Mouse (Mus musculus): ENCODE measurements around the gene Sp1. TPM values are rescaled to one million over a fixed set of nuclear protein-coding genes. Genes with fewer than 3 reads are reported as not detected.

Sp1 gene
- polyA plus RNA-seq, 2 experiments = 17.2 to 35.7 TPM

DNA sequence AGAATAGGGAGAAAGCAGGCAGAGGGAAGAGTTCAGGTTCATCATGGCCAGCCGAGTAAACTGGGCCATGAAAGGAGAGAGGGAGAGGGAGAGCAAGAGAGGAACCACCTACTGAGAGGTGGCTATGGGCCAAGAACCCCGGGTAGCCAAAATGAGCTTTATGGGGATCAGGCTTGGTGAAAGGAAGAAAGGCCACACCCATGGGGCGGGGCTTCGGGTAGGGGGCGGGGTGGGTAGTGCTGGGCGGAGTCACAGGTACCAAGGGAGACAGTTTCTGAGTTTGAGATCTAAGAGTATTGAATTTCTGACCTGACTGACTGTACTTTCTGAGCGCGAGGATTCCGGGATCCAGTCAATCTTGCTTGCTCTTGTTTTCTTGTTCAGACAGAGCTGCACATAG is 19.3 kb upstream of the Sp1 start:
- no peaks in the 10 kb centered on the region for H3K9me3 ChIP-seq (ENCODE audit: control insufficient read depth, low read length)
- TF ChIP-seq POLR2A (IDR thresholded peaks at IDR 0.05; ENCODE audit: borderline replicate concordance, extremely low read depth, insufficient read depth, insufficient read length) = no peak
- H3K36me3 ChIP-seq (ENCODE audit: control insufficient read depth, insufficient read depth, low read length) = no peaks in the 10 kb centered on the region
- no peaks in the 10 kb centered on the region for H3K4me1 ChIP-seq (ENCODE audit: control insufficient read depth, insufficient read depth, low read length)
- WGBS = 42% methylated on average over 9 of the region's 9 CpGs
- no peak overlapping the region for H3K4me2 ChIP-seq (replicated peaks; ENCODE audit: low read depth, low read length, severe bottlenecking)
- DNase-seq (ENCODE audit: low spot score) = no peak
- H3K4me3 ChIP-seq (replicated peaks; ENCODE audit: low read length) = no peak overlapping the region
- H3K27ac ChIP-seq (replicated peaks; ENCODE audit: low read depth, low read length) = no peak overlapping the region
- no peak for ATAC-seq (ENCODE audit: low FRiP score, low read depth)
- no peak overlapping the region for H3K9ac ChIP-seq (ENCODE audit: low read depth, low read length, severe bottlenecking)
- H3K27me3 ChIP-seq (ENCODE audit: control insufficient read depth, insufficient read depth, low read length) = no peaks in the 10 kb centered on the region

DNA sequence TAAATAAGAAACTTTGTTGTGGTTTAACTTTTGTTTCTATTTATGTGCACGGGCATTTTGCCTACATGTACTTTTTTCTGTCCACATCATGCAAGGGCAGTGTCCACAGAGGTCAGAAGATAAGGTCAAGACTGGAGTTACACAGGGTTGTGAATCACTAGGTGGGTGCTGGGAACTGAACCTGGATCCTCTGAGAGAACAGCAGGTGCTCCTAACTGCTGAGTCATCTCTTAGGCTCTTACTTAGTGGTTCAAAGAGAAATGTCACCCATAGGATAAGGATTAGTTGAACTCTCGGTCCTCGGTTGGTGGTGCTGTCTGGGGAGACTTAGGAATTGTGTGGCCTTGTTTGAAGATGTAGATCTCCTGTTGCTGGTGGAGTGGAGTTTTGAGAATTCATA is 17.0 kb upstream of the Sp1 start:
- Histone ChIP-seq H3K27me3 (ENCODE audit: control insufficient read depth, insufficient read depth, low read length) (no peaks in the 10 kb centered on the region), H3K36me3 (ENCODE audit: control insufficient read depth, insufficient read depth, low read length) (no peaks in the 10 kb centered on the region), H3K4me2 (replicated peaks; ENCODE audit: low read depth, low read length, severe bottlenecking) (no peak overlapping the region), H3K9me3 (ENCODE audit: control insufficient read depth, low read length) (no peaks in the 10 kb centered on the region), H3K4me1 (ENCODE audit: control insufficient read depth, insufficient read depth, low read length) (no peaks in the 10 kb centered on the region; the same call in 1 of the 2 replicates), H3K4me3 (replicated peaks; ENCODE audit: low read length) (no peak overlapping the region), H3K27ac (replicated peaks; ENCODE audit: low read depth, low read length) (no peak overlapping the region), H3K9ac (ENCODE audit: low read depth, low read length, severe bottlenecking) (no peak overlapping the region)
- no peak for TF ChIP-seq POLR2A (IDR thresholded peaks at IDR 0.05; ENCODE audit: borderline replicate concordance, extremely low read depth, insufficient read depth, insufficient read length)
- ATAC-seq (ENCODE audit: low FRiP score, low read depth) (no peak), DNase-seq (ENCODE audit: low spot score) (no peak)
- WGBS = 94% methylated on average over 3 of the region's 3 CpGs

DNA sequence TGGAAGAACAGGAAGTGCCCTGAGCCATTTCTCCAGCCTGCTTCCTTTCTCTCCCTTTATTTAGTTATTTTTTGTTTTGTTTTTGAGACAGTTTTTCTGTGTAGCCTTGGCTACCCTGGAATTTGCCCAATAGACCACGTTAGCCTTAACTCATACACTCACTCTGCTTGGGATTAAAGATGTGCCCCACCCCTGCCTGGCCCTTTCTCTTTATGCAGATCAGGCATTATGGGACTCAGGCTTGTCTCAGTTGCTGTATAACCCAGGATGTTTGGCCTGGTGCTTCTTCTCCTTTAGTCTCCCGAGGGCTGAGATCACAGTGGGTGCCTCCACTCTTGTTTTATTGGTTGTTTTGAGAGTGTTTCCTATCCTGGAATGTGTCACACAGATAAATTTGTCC is 13.4 kb upstream of the Sp1 start:
- DNase-seq (ENCODE audit: low spot score) = no peak
- no peak overlapping the region for H3K4me2 ChIP-seq (replicated peaks; ENCODE audit: low read depth, low read length, severe bottlenecking)
- WGBS = 51% methylated on average over 2 of the region's 2 CpGs
- H3K9ac ChIP-seq (ENCODE audit: low read depth, low read length, severe bottlenecking) = no peak overlapping the region
- H3K4me3 ChIP-seq (replicated peaks; ENCODE audit: low read length) = no peak overlapping the region
- no peaks in the 10 kb centered on the region for H3K36me3 ChIP-seq (ENCODE audit: control insufficient read depth, insufficient read depth, low read length)
- H3K27ac ChIP-seq (replicated peaks; ENCODE audit: low read depth, low read length) = no peak overlapping the region
- peaks cover 9% of the 10 kb centered on the region for H3K4me1 ChIP-seq (ENCODE audit: control insufficient read depth, insufficient read depth, low read length)
- H3K9me3 ChIP-seq (ENCODE audit: control insufficient read depth, low read length) = no peaks in the 10 kb centered on the region
- H3K27me3 ChIP-seq (ENCODE audit: control insufficient read depth, insufficient read depth, low read length) = no peaks in the 10 kb centered on the region
- TF ChIP-seq POLR2A (IDR thresholded peaks at IDR 0.05; ENCODE audit: borderline replicate concordance, extremely low read depth, insufficient read depth, insufficient read length) = no peak
- ATAC-seq (ENCODE audit: low FRiP score, low read depth) = no peak

DNA sequence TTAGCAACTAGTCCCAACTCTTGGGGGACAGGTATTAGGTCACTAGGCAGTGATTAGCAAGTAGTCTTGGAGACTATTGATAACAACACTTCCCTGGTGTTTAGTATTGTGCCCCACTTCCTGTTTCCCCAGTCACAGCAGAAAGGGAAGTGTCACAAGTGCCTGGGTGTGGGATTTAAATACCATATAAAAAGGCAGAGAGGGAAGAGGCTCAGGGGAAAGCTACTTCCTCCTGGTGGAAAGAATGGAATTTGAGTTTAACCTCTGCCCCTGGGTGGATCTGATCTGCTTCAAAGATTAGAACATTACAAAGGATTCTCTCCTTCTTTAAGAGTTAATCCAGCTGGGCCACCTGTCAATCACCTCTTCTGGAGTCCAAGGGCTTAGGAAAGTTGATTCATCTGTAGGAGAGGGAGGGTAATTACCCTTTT is 12.3 kb upstream of the Sp1 start:
- Histone ChIP-seq H3K27ac (replicated peaks; ENCODE audit: low read depth, low read length) (0 out of 2 replicates have a peak overlapping the region, but pooled peaks have one; percentile 38), H3K9me3 (ENCODE audit: control insufficient read depth, low read length) (no peaks in the 10 kb centered on the region), H3K9ac (ENCODE audit: low read depth, low read length, severe bottlenecking) (no peak overlapping the region), H3K4me2 (replicated peaks; ENCODE audit: low read depth, low read length, severe bottlenecking) (no peak overlapping the region), H3K27me3 (ENCODE audit: control insufficient read depth, insufficient read depth, low read length) (no peaks in the 10 kb centered on the region), H3K4me1 (ENCODE audit: control insufficient read depth, insufficient read depth, low read length) (peaks cover 11% of the 10 kb centered on the region), H3K4me3 (replicated peaks; ENCODE audit: low read length) (no peak overlapping the region), H3K36me3 (ENCODE audit: control insufficient read depth, insufficient read depth, low read length) (no peaks in the 10 kb centered on the region)
- ATAC-seq (ENCODE audit: low FRiP score, low read depth) (no peak), DNase-seq (ENCODE audit: low spot score) (no peak)
- TF ChIP-seq POLR2A (IDR thresholded peaks at IDR 0.05; ENCODE audit: borderline replicate concordance, extremely low read depth, insufficient read depth, insufficient read length) = no peak

DNA sequence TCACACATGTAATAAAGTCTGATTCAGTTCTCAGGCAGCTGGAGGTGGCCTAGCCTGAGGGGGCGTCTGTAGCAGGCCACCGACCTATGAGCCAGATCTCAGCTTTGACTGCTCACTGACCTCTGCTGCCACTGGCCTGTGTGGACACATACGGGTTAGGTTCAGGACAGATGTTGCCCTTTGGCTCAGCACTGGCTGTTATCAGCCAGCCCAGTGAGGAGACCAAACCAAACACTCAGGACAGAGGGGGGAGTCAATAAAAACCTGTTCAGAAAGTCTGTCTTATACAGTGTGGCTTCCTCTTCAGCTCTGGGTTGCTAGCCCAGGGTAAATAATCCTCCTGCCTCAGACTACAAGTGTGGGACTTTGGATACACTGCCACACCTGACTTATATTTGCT is 10.9 kb upstream of the Sp1 start:
- H3K9me3 ChIP-seq (ENCODE audit: control insufficient read depth, low read length) = no peaks in the 10 kb centered on the region
- H3K4me1 ChIP-seq (ENCODE audit: control insufficient read depth, insufficient read depth, low read length) = peaks cover 19% of the 10 kb centered on the region
- no peak overlapping the region for H3K27ac ChIP-seq (replicated peaks; ENCODE audit: low read depth, low read length)
- WGBS = 2% methylated on average over 3 of the region's 3 CpGs
- no peak for ATAC-seq (ENCODE audit: low FRiP score, low read depth)
- no peak overlapping the region for H3K9ac ChIP-seq (ENCODE audit: low read depth, low read length, severe bottlenecking)
- DNase-seq (ENCODE audit: low spot score) = no peak
- H3K4me2 ChIP-seq (replicated peaks; ENCODE audit: low read depth, low read length, severe bottlenecking) = no peak overlapping the region
- no peak for TF ChIP-seq POLR2A (IDR thresholded peaks at IDR 0.05; ENCODE audit: borderline replicate concordance, extremely low read depth, insufficient read depth, insufficient read length)
- no peak overlapping the region for H3K4me3 ChIP-seq (replicated peaks; ENCODE audit: low read length)
- no peaks in the 10 kb centered on the region for H3K36me3 ChIP-seq (ENCODE audit: control insufficient read depth, insufficient read depth, low read length)
- H3K27me3 ChIP-seq (ENCODE audit: control insufficient read depth, insufficient read depth, low read length) = no peaks in the 10 kb centered on the region

DNA sequence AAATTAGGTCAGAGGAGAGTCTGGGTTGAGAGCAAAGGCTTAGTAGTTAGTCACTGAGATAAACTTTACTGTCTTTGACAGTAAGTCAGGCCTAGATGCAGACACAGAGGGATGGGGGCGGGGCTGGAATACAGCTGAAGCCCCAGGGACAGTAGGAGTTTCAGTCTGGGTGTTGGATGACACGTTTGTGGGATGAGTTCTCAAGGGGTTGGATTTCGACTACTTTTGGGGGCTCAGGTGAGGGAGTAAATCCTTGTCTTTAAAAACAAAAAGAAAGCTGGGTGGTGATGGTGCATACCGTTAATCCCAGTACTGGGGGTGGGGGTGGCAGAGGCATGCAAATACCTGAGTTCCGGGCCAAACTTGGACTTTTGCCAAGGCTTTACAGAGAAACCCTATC is 7.3 kb upstream of the Sp1 start:
- Histone ChIP-seq H3K4me1 (ENCODE audit: control insufficient read depth, insufficient read depth, low read length) (peaks cover 19% of the 10 kb centered on the region), H3K27ac (replicated peaks; ENCODE audit: low read depth, low read length) (peak overlapping the region; percentile 83; the same call in 1 of the 2 replicates), H3K36me3 (ENCODE audit: control insufficient read depth, insufficient read depth, low read length) (no peaks in the 10 kb centered on the region), H3K4me3 (replicated peaks; ENCODE audit: low read length) (no peak overlapping the region), H3K27me3 (ENCODE audit: control insufficient read depth, insufficient read depth, low read length) (no peaks in the 10 kb centered on the region), H3K9ac (ENCODE audit: low read depth, low read length, severe bottlenecking) (no peak overlapping the region), H3K4me2 (replicated peaks; ENCODE audit: low read depth, low read length, severe bottlenecking) (peak overlapping the region; percentile 52), H3K9me3 (ENCODE audit: control insufficient read depth, low read length) (no peaks in the 10 kb centered on the region)
- WGBS = 15% methylated on average over 5 of the region's 5 CpGs
- DNase-seq (ENCODE audit: low spot score) = no peak
- ATAC-seq (ENCODE audit: low FRiP score, low read depth) = no peak
- TF ChIP-seq POLR2A (IDR thresholded peaks at IDR 0.05; ENCODE audit: borderline replicate concordance, extremely low read depth, insufficient read depth, insufficient read length) = no peak
